In the genomic region with DNA sequence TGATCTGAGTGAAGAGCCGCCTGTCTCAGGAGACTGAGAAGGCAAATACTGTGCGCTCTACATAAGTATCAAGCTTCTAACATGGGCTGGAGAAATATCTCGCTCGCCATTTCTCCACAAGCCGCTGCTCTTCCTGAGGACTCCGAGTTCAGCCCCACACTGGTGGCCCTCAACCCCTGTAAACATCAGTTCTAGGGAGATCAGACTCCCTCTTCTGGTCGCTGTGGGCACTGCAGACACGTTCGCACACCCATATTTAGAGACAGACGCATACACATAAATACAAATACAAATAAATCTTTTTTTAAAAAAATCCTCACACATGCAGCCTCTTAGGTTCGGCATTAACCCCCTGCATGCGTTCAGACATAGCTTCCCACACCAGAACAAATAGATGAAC, we compare ENCODE assay signal across 9 mouse cellular contexts. TPM values are rescaled to one million over a fixed set of nuclear protein-coding genes. Genes with fewer than 3 reads are reported as not detected.
A peak's percentile ranks its signal among the peaks of the same experiment; 100 is the strongest.
DNase-seq lines count a peak whose midpoint lies in the region; TF ChIP-seq lines count a peak whose summit lies in the region.
"Had no signal": no experiment of that assay in that cellular context is flagged by ENCODE, and none has a peak within 500 bp of the region (broad histone marks: within the 10 kb centered on the region; RNA-seq: fewer than 3 reads in every experiment).

No protein-coding gene starts in this region.

- H3K27ac ChIP-seq in heart, adult 2 months: no peak overlapping the region
- no peak overlapping the region for H3K27ac ChIP-seq in bone marrow, adult 2 months (ENCODE audit: control insufficient read depth, insufficient read depth, low read depth, low read length, poor library complexity)
- H3K27ac ChIP-seq: limb, embryonic 15.5 days had no signal

- H3K79me2 ChIP-seq in heart, adult 2 months (replicated peaks; ENCODE audit: control insufficient read depth, insufficient read depth, low read length): no peaks in the 10 kb centered on the region

- TF ChIP-seq POLR2A in heart, adult 2 months (IDR thresholded peaks at IDR 0.05; ENCODE audit: insufficient read depth, low read depth, low read length): no peak
- TF ChIP-seq POLR2A in bone marrow, adult 2 months (IDR thresholded peaks at IDR 0.05; ENCODE audit: borderline replicate concordance, control insufficient read depth, low read depth, low read length): no peak

- H3K4me1 ChIP-seq in heart, adult 2 months (ENCODE audit: control insufficient read depth, insufficient read depth, low read length): no peaks in the 10 kb centered on the region
- no peaks in the 10 kb centered on the region for H3K4me1 ChIP-seq in bone marrow, adult 2 months (ENCODE audit: control insufficient read depth, insufficient read depth, low read length)

- no peak overlapping the region for H3K9ac ChIP-seq in heart, adult 2 months (ENCODE audit: low read depth, low read length)
- H3K9ac ChIP-seq: limb, embryonic 15.5 days had no signal

- intact Hi-C loops in heart, adult 2 months (cut with DNase I): no loop called here

- no peak for DNase-seq in heart, adult 2 months
- DNase-seq in heart, postnatal 4 days: no peak
- DNase-seq in lung, postnatal 10 days: peak; percentile 9
- DNase-seq in lung, adult 18-20 months: no peak
- peak; percentile 26 for DNase-seq in retina, postnatal 1 day
- DNase-seq in frontal cortex, adult 2 months (ENCODE audit: extremely low spot score in 1 of 2, low spot score in 1 of 2): no peak
- DNase-seq in gastrocnemius, adult 18-20 months (ENCODE audit: low spot score): no peak

- H3K4me3 ChIP-seq in heart, adult 2 months: no peak overlapping the region
- H3K4me3 ChIP-seq in bone marrow, adult 2 months (replicated peaks; ENCODE audit: control insufficient read depth, low read depth, low read length): no peak overlapping the region
- H3K4me3 ChIP-seq: limb, embryonic 15.5 days had no signal

- H3K27me3 ChIP-seq in heart, adult 2 months (ENCODE audit: control insufficient read depth, insufficient read depth, low read length): no peaks in the 10 kb centered on the region
- H3K27me3 ChIP-seq: limb, embryonic 15.5 days had no signal

- TF ChIP-seq CTCF in heart, adult 2 months (IDR thresholded peaks at IDR 0.05): peak; percentile 23; the same call in 1 of the 2 replicates
- TF ChIP-seq CTCF in bone marrow, adult 2 months (IDR thresholded peaks at IDR 0.05; ENCODE audit: control insufficient read depth, insufficient read depth, low read length): 0 out of 2 replicates have a peak, but pooled peaks have one; percentile 12

- 86% methylated on average over 12 of the region's 12 CpGs for WGBS in heart, adult 2 months
- 85% methylated on average over 12 of the region's 12 CpGs for WGBS in bone marrow, adult 2 months

- no peaks in the 10 kb centered on the region for H3K36me3 ChIP-seq in heart, adult 2 months (ENCODE audit: control insufficient read depth, insufficient read depth, low read length)
- H3K36me3 ChIP-seq: limb, embryonic 15.5 days had no signal

- no peak for TF ChIP-seq EP300 in heart, adult 2 months (IDR thresholded peaks at IDR 0.05; ENCODE audit: insufficient read depth, low read depth, low read length)

RNA-seq across cellular contexts. Expression of a gene that starts 41.3 kb away (rescaled TPM):
- 10 to 100 TPM; 14.0 to 15.1 TPM for total RNA-seq in heart, adult 2 months (2021)
- 4.8 and 14.5 TPM in 2 replicates for polyA plus RNA-seq in heart, adult 2 months (2012; rRNA removed)
- 10 to 100 TPM; 11.2 to 13.0 TPM for total RNA-seq in heart, postnatal 4 days (2021)
- polyA plus RNA-seq in bone marrow, adult 2 months (2011; ENCODE audit: insufficient read depth, insufficient read length, low replicate concordance, missing spikeins): 3.5 and 4.7 TPM in 2 replicates
- polyA plus RNA-seq in frontal cortex, adult 2 months (2012; rRNA removed): 17.4 and 18.2 TPM in 2 replicates
- total RNA-seq in gastrocnemius, adult 18-20 months (2021): 1 to 10 TPM; 8.3 to 8.9 TPM

RNA-seq across cellular contexts. Expression of a gene that starts 57.2 kb away (rescaled TPM):
- total RNA-seq in heart, adult 2 months (2021): 10 to 100 TPM; 55.0 to 69.5 TPM
- polyA plus RNA-seq in heart, adult 2 months (2012; rRNA removed): 42.5 and 76.5 TPM in 2 replicates
- 10 to 100 TPM; 35.3 to 44.2 TPM for total RNA-seq in heart, postnatal 4 days (2021)
- polyA plus RNA-seq in bone marrow, adult 2 months (2011; ENCODE audit: insufficient read depth, insufficient read length, low replicate concordance, missing spikeins): 6.4 and 7.4 TPM in 2 replicates
- 52.9 and 55.3 TPM in 2 replicates for polyA plus RNA-seq in frontal cortex, adult 2 months (2012; rRNA removed)
- 10 to 100 TPM; 64.2 to 64.9 TPM for total RNA-seq in gastrocnemius, adult 18-20 months (2021)

Comparison
In these comparisons a context has a peak if more than half of its experiments do, and no peak if none do; other contexts are left out.
1. DNase-seq: peak in lung, postnatal 10 days (single experiment) and retina, postnatal 1 day (single experiment); none in heart, adult 2 months (0 of 2), heart, postnatal 4 days (single experiment), lung, adult 18-20 months (0 of 2), frontal cortex, adult 2 months (0 of 2) and gastrocnemius, adult 18-20 months (single experiment).